Mouse (Mus musculus): ENCODE results near the gene Psmd10.

Gene Psmd10

GRCm38 (mm10) chrX:140956272-140956940, at the start of gene Psmd10, which contains the start of gene Atg4a:
Gene Psmd10, minus strand, starts transcription at chrX:140956728.
Gene Atg4a, plus strand, starts transcription at chrX:140956907.
- in situ Hi-C loops (cut with MboI, MseI) = no loop called here

DNA sequence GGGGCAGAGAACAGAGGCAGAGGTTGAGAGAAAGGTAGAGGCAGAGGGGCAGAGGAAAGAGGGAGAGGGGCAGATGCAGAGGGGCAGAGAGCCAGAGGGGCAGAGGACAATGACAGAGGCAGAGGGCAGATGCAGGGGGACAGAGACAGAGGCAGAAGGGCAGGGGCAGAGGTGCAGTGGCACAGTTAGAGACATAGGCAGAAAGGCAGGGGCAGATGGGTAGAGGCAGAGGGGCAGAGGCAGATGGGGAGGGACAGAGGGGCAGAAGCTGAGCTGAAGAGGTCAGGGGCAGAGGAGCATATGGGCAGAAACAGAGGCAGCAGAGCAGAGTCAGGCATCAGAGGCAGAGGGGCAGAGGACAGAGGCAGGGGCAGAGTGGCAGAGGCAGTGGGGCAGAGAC, 42.4 kb upstream of the Psmd10 start:
- in situ Hi-C loops (cut with MboI, MseI) = loop anchor here (10.0 to 25.0 kb wide), 3 partner anchors 1088 to 1616 kb away; no protein-coding TSS in a partner anchor

GRCm38 (mm10) chrX:140997912-140998545, 41.5 kb upstream of the Psmd10 start:
- in situ Hi-C loops (cut with MboI, MseI) = loop anchor here (10.0 to 25.0 kb wide), 3 partner anchors 1089 to 1617 kb away; no protein-coding TSS in a partner anchor

GRCm38 (mm10) chrX:140996909-140997516, 40.5 kb upstream of the Psmd10 start:
- in situ Hi-C loops (cut with MboI, MseI) = loop anchor here (10.0 to 25.0 kb wide), 3 partner anchors 1090 to 1618 kb away; no protein-coding TSS in a partner anchor

DNA sequence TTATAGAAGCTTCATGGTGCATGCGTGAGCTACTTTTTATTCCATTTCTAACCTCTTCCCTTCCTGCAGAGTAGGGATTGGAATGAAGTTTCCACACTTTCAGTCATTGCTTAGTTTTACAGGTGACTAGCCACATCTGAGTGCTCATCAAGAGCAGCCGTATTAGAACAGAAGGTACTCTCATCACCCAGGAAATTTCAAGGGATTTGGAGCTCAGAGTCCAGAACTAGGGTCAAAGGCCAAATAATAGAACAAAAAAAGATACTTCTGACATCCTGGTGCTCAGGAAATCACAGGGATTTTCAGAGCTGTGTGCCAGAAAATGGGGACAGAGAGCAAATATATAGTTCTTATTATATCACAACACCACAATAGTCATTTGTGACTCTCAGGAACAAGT, 28.7 kb upstream of the Psmd10 start:
- in situ Hi-C loops (cut with MboI, MseI) = loop anchor here (25.0 kb wide), 1 partner anchor 1102 kb away; no protein-coding TSS in a partner anchor

- in situ Hi-C loops (cut with MboI, MseI) = loop anchor here (25.0 kb wide), 1 partner anchor 1103 kb away; no protein-coding TSS in a partner anchor
Measured at GRCm38 (mm10) chrX:140984795-140985194, 28.3 kb upstream of the Psmd10 start.

DNA sequence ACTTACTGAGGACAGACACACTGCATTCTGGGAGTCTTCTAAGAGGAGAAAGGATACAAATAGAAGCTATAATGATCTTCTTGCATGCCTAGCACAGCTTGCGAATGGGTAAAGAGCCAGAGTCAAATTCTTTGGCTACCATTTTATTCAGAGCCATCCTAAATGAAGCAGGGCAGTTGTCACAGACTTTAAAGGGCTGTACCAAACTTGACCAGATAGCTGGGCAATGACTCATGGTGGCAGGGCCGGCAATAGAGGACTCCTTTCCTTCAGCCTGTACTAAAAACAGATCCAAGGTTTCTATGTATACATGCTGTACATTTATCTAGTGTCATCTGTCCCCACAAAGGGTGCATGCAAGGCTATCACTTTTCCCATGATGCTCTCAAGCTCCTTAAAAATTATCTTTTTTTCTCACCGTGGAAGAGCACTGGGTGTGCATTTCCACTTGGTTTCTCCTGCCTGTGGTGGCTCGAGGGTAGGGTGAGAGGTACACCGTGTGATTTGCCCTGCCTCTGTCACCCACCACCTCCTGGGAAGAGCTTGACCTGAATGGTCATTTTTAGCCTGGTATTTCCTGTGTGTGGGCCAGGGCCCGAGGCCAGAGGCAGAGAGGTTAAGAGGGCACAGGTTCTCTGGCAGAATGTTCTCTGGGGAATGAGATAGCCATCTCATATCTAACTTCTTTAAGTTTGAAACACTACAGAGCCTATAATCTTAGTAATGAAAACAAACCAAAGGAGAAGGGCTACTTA, 26.9 kb upstream of the Psmd10 start:
- in situ Hi-C loops (cut with MboI, MseI) = loop anchor here (25.0 kb wide), 1 partner anchor 1104 kb away; no protein-coding TSS in a partner anchor

DNA sequence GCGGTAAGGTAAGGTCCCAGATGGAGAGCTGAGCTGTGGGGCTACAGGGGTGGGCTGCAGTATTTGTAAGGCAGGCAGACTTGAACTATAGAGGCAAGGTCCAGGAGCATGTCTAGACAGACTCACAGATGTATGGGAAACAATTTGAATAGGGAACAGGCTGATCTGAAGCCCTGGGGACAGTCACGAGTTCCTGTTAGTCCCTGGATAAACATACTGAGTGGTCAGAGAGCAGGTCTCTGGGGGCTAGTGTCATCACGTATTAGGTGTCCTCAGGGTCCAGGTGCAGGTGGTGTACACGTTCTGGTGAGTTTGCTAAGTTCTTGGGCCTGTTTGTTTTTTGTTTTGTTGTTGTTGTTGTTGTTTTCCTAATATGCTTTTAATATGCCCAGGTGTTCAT, 23.6 kb upstream of the Psmd10 start:
- in situ Hi-C loops (cut with MboI, MseI) = loop anchor here (25.0 kb wide), 1 partner anchor 1107 kb away; no protein-coding TSS in a partner anchor

DNA sequence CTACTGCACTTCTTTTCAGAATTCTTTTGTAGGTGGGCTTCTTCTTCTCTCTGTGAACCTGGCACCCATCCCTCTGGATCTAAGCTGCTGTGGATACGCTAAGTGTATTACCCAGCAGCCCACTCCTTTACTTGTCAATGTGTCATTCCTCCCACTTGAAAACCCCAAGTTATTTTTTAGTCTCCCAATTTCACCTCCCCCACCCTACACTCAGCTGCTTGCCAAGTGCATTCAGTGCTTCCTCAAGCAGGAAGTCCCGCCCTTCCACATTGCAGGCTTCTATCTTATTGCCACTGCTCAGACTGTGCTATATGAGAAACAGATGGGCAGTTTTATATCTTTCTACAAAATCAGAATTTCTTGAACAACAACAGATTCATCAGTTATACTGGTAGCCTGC, 23.0 kb upstream of the Psmd10 start:
- in situ Hi-C loops (cut with MboI, MseI) = loop anchor here (25.0 kb wide), 1 partner anchor 1108 kb away; no protein-coding TSS in a partner anchor

GRCm38 (mm10) chrX:140978943-140979342, 22.4 kb upstream of the Psmd10 start:
- in situ Hi-C loops (cut with MboI, MseI) = loop anchor here (25.0 kb wide), 1 partner anchor 1108 kb away; no protein-coding TSS in a partner anchor

GRCm38 (mm10) chrX:140956959-140957358, 431 bp upstream of the Psmd10 start:
- in situ Hi-C loops (cut with MboI, MseI) = no loop called here

GRCm38 (mm10) chrX:140953618-140954017, 2.9 kb downstream of the Psmd10 start:
- in situ Hi-C loops (cut with MboI, MseI) = no loop called here

- in situ Hi-C loops (cut with MboI, MseI) = no loop called here
Measured at GRCm38 (mm10) chrX:140936271-140936670, 20.3 kb downstream of the Psmd10 start.

DNA sequence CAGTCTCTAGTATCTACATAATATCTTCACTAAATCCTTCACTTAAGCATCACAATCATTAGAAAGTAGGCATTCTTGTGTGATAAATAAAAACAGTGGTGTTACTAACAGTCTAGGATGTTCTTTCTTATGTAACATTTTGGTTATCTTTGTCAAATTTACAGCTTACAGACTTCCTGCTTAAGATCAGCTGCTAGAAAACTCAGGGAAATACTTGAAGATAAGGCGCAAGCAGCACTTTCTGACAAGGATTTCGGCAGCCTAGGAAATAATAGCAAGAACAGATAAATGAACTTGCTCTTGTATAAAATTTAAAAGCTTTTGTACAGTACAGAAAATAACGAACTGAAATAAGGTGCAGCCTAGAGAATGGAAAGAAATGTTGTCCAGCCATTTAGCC, 23.3 kb downstream of the Psmd10 start:
- in situ Hi-C loops (cut with MboI, MseI) = no loop called here

DNA sequence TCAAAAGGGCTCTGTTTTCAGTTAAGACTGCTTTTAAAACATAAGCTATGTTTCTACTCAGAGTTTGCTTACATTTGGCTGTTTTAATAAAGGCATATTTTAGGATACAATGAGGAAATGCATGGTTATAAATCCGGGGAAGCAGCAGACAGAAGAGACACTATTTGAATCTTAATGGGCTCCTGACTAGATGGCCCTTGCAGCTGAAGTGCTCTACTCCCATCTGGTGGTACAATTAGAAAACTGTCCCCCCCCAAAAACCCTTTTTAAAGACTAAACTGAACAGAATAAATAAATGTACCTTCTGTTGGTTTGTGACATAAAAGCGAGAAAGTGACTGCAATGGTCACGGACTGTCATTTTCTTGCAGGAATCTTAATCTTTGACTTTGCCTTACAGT, 24.5 kb downstream of the Psmd10 start:
- in situ Hi-C loops (cut with MboI, MseI) = no loop called here

DNA sequence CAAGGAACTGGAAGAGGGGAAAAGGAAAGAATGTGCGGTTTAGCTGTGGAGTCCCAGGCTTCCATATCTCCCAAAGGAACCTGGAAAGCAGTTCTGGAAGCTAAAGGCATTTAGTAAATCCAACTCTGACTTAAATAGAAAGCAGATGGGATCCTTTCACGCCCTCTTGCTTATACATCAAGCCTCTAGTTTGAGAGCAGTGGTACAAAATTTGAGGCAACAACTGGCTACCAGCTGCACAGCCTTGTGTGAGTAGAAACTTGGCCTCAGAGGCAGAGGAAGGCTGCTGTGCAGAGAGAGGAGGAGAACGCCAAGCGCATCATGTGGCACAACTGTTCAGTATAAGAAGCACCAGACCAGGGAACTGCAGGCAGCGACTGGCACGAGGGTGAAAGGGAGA, 35.2 kb downstream of the Psmd10 start:
- in situ Hi-C loops (cut with MboI, MseI) = no loop called here

DNA sequence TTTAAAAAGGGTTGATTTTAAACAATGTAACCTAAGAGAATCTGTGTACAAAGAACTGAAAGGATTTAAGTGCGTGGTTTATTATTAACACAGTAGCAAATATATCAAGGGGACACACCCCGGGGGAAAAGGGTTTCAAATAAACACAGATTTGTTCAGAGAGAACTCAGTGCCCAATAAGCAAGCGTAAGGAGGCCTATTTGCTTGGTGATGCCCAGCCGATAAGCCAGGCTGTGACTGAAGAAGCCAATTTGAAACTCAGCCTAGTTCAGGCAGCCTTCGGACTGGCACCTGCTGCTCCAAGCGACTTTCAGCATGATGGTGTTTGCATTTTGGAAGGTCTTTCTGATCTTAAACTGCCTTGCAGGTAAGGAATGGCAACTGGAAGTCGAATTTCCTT, 49.2 kb downstream of the Psmd10 start, which contains the start of gene Vsig1:
Gene Vsig1, plus strand, starts transcription at position 249 of the 400 bp plus-strand sequence.
- in situ Hi-C loops (cut with MboI, MseI) = no loop called here

DNA sequence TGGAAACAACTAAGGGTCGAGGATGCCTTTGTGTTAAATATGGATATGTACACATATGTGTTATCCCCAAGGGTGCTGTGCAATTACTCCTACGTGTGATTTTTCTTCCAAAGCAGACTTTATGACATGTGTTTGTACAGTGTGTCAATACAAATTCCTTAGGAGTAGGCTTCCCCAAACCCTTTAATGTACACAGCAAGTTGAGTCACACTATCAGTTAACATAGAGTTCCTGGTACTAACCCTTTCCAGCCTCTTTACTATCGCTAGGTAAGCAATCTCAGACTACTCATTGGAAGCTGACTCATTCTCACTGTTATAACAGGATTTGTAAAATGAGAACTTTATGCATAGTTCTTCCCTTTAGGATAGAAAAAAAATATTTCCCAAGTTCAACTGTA, 53.0 kb downstream of the Psmd10 start:
- in situ Hi-C loops (cut with MboI, MseI) = no loop called here

Measured in regulatory T cell (primary cell).